Mouse (Mus musculus): ENCODE data around the gene Itm2a.
A peak's percentile ranks its signal among the peaks of the same experiment; 100 is the strongest.

The Itm2a gene

DNA sequence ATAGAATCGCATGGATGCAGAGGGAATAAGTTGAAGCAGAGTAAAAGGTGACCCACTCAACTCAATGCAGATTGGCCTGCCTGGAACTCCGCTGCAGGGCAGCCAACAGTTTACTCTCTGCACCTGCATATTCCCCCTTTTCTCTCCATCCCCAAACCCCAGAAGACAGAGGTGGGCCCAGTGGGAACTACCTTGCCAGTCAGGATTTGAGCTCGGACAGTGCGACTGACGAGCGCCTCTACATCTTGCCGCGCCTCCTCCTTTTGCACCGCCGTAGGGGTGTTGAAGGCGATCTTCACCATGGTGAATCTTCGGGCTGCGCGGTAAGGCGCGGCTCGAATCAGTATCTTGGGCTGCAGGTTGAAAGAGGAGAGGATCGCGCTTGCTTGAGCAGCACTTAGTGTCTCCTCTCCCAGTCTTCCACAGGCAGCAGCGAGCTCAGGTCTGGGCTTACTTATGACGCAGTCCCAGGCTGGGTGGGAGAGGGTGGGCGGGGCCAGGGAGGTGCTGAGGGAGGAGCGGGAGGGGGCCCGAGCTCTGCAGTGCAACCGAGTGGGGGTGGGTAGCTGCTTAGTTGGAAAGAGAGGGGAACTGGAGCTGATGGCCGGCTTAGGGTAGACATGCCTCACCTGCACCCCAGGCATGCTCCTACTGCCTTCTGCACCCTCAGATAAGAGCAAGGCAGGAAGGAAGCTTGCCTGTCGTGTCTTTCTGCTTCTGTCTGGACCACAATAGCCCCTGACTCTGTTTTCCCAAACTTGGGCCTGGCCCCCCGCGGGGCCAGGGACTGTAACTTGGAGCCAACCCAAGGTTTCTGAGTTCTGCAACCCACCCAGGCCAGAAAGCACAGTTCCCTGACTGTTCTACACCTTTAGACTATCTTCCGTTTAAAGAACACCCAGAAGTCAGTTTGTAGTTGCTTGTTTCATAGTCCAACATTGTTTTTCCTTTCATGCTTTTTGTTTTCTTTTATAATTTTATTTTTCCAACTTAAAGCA is at the start of gene Itm2a:
TSS of gene Itm2a (minus strand) at position 462 of the 998 bp plus-strand sequence.
- DNase-seq (ENCODE audit: low spot score) = peak; percentile 64

DNA sequence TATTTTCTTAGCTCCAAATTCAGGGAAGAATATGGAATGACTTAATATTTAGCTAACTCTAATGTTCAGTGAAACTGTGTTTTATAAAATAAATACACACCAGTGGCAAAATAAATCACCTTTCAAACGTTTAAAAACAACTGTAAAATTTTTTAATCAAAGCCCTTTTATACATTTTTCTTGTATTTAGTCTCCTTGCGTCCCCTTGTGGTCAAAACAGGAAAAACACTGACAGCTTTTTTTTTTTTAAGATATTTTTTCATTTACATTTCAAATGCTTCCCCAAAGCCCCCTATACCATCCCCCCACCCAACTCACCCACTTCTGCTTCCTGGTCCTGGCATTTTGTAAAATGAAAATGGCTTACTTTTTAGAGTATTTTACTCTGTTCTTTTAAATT is 32.7 kb upstream of the Itm2a start:
- DNase-seq (ENCODE audit: low spot score) = no peak

DNA sequence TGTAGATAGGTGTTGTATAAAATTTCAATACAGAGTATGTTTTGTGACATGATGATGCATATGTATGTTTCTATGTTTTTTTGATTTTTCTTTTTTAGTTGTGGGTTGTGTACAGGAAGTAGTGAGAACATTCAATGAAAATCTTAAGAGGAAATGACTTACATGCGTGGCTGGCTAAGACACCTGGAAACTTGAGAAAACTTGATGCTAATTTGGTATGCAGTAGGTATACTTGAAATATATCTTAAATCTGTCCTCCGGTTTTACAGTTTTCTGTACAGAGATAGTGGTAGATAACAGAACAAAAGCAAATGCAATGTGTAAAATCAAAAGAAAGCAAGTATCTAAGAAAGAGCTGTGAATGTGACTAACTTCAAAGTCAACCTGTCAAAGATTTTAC is 18.1 kb upstream of the Itm2a start:
- DNase-seq (ENCODE audit: low spot score) = no peak

DNA sequence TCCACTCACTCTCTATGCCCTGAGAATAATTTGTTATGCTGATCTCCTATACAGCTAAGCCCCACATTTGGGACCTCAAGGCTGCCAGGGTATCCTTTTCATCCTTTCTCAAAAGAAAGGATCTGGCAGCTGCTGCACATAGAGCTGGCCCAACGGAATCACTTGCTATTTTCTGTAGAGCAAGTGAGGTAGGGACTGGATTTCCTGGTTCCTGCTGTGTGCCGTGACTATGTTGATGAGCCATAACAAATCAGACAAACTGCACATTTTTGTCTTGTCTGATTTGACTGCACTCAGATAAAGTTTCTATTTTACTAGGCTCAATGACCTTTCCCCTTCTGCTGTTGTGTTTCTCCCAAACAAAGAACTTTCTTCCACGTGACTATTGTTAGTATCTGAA is 14.2 kb upstream of the Itm2a start:
- no peak for DNase-seq (ENCODE audit: low spot score)

DNA sequence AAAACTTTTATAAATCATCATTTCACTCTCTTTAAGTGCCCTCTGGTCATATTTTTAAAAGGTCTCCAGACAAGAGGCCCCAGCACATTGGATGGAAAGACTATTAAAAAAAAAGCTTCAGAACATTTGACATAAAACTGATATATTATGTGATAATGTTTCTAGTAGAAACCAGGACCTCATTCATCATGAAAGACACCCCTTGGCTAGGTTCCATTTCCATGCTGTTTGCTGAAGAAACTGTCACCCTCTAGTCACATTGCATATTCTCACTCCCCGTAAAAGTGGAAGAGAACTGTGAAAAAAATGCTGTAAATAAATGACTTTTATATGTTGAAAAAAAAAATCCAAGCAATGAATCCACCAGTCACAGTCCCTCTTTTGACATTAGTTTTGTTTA is 12.8 kb upstream of the Itm2a start:
- no peak for DNase-seq (ENCODE audit: low spot score)

DNA sequence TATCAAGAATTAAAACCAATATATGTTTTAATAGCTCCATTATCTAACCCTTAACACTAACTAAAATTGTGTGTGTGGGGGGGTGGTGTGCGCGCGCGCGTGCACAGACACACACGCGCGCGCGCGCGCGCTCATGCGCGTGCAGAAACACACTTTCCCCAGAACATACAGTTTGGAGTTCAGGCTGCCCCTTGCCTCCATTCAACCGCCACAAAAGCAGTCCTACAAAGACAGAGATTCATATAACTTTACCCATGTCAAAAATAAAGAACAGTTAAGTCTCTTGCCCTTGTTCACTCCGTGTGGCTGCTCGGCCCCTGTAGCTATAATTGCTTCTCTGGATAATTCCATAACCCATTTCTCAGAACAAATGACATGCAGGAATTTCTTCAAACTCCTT is 695 bp downstream of the Itm2a start:
- no peak for DNase-seq (ENCODE audit: low spot score)

DNA sequence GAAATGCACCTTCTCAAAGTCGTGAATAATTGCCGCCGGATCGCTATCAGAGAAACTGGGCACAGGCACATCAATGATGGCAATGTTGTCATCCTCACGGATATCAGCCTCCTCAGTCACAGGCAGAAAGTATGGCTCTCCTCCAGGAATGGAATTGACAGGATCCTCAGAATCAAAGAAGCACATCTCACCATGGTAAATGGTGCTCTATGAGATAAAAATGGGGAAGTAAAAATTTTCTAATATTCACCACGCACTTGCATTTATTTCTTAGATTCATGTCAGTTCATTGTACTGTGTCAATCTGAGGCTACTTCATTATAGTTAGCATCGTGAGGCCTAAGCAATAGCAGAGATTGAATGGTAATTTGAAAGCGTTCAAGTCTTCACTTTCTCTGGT is 4.1 kb downstream of the Itm2a start:
- no peak for DNase-seq (ENCODE audit: low spot score)

DNA sequence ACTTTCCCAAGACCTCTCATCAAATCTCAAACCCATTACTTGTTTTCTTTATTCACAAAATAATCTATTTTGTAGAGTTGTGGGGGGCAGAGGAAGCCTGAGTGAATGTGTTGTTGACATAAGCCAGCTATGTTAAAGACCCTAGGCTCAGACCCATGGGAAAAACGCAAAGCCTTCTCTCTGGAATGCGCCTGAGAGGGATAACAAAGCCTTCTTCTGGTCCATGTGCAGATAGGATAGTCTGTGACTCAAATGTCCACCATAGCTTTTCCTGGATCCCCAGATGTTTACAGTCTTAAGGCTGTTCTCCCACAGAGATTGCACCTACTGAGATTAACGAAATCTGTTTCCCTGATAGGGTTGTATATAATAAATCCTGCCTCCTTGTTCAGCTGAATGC is 9.9 kb downstream of the Itm2a start:
- no peak for DNase-seq (ENCODE audit: low spot score)

DNA sequence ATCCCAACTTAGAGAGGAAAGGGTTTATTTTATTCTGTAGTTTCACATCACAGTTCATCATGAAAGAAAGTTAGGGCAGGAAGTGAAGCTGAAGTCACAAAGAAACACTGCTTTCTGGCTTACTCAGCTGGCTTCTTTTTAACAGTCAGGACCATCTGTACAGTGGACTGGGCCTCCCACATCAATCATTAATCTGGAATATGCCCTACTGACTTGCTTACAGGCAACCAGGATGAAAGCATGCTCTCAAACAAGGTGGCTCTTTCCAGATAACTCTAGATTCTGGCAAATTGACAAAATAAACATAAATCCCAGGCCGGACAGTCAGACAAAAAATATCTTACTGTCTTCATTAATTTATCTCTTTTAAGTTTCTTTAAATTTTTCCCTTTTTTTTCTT is 27.8 kb downstream of the Itm2a start:
- no peak for DNase-seq (ENCODE audit: low spot score)

All from yolk sac, embryonic 10.5 days (tissue).